Mouse (Mus musculus) monocyte, adult 2 months (primary cell): Measurements from ENCODE around the gene Wfdc8.
"Not testable (repeated sequence)": the region's sequence is repeated elsewhere in the genome, so short reads cannot be mapped to it uniquely, and the experiment has no call there.

Source experiments
- DNase-seq, 2 experiments: peaks; one replicate each; pipeline ENCODE4 v3.0.0; 2022; ENCODE audit warnings: low spot score in 2 of 2, low read depth in 1 of 2

The Wfdc8 gene

GRCm38 (mm10) chr2:164613471-164613870, at the start of gene Wfdc8, which contains the start of gene Wfdc6b:
Gene Wfdc8 (minus strand): TSS chr2:164613626.
Gene Wfdc6b (plus strand): TSS chr2:164613522.
- DNase-seq: not testable (repeated sequence)

GRCm38 (mm10) chr2:164656483-164656882, 43.1 kb upstream of the Wfdc8 start, which contains the start of gene Wfdc9:
Gene Wfdc9 (minus strand): TSS chr2:164656583.
- no peak for DNase-seq

- DNase-seq: peak in 1 of 2 experiments; percentile 59
These were observed 42.4 kb upstream of the Wfdc8 start, which contains the start of gene Wfdc10 for GRCm38 (mm10) chr2:164655858-164656257. Gene Wfdc10 (plus strand): TSS chr2:164656046.

- DNase-seq: no peak
These were observed 28.7 kb upstream of the Wfdc8 start for GRCm38 (mm10) chr2:164641881-164642673.

- peak; percentile 33 to 34 for DNase-seq
These were observed 27.7 kb upstream of the Wfdc8 start for GRCm38 (mm10) chr2:164641129-164641528.

- DNase-seq: no peak
These were observed 25.3 kb upstream of the Wfdc8 start, which contains the start of gene Wfdc16 for GRCm38 (mm10) chr2:164638696-164639095. Gene Wfdc16 (minus strand): TSS chr2:164638796.

GRCm38 (mm10) chr2:164635266-164635665, 21.8 kb upstream of the Wfdc8 start:
- DNase-seq: no peak

- DNase-seq: no peak
These were observed 8.3 kb upstream of the Wfdc8 start for GRCm38 (mm10) chr2:164621775-164622174.

- no peak for DNase-seq
These were observed 5.6 kb upstream of the Wfdc8 start for GRCm38 (mm10) chr2:164619050-164619449.

GRCm38 (mm10) chr2:164615386-164615785, 2.0 kb upstream of the Wfdc8 start:
- DNase-seq: no peak

- DNase-seq: no peak
These were observed 4.6 kb downstream of the Wfdc8 start for GRCm38 (mm10) chr2:164608781-164609180.

- DNase-seq: no peak
These were observed 9.0 kb downstream of the Wfdc8 start for GRCm38 (mm10) chr2:164604411-164604810.

GRCm38 (mm10) chr2:164603482-164603881, 9.9 kb downstream of the Wfdc8 start:
- no peak for DNase-seq

- no peak for DNase-seq
These were observed 13.2 kb downstream of the Wfdc8 start for GRCm38 (mm10) chr2:164600179-164600578.

- DNase-seq: no peak
These were observed 19.9 kb downstream of the Wfdc8 start, which contains the start of gene Eppin for GRCm38 (mm10) chr2:164593494-164593893. Gene Eppin (minus strand): TSS chr2:164593594.

- DNase-seq: no peak
These were observed 21.4 kb downstream of the Wfdc8 start for GRCm38 (mm10) chr2:164592014-164592413.

- DNase-seq: not testable (repeated sequence)
These were observed 28.3 kb downstream of the Wfdc8 start, which contains the start of gene Wfdc6a for GRCm38 (mm10) chr2:164585025-164585725. Gene Wfdc6a (minus strand): TSS chr2:164585447.

GRCm38 (mm10) chr2:164573359-164573758, 40.1 kb downstream of the Wfdc8 start, which contains the start of gene Spint3:
Gene Spint3 (minus strand): TSS chr2:164573459.
- not testable (repeated sequence) for DNase-seq

- no peak for DNase-seq
These were observed 46.0 kb downstream of the Wfdc8 start for GRCm38 (mm10) chr2:164567460-164567859.

- DNase-seq: no peak
These were observed 46.4 kb downstream of the Wfdc8 start for GRCm38 (mm10) chr2:164566997-164567396.

GRCm38 (mm10) chr2:164564346-164564745, 49.1 kb downstream of the Wfdc8 start:
- no peak for DNase-seq
